ENCODE assay signal across 8 mouse cellular contexts in the genomic region with DNA sequence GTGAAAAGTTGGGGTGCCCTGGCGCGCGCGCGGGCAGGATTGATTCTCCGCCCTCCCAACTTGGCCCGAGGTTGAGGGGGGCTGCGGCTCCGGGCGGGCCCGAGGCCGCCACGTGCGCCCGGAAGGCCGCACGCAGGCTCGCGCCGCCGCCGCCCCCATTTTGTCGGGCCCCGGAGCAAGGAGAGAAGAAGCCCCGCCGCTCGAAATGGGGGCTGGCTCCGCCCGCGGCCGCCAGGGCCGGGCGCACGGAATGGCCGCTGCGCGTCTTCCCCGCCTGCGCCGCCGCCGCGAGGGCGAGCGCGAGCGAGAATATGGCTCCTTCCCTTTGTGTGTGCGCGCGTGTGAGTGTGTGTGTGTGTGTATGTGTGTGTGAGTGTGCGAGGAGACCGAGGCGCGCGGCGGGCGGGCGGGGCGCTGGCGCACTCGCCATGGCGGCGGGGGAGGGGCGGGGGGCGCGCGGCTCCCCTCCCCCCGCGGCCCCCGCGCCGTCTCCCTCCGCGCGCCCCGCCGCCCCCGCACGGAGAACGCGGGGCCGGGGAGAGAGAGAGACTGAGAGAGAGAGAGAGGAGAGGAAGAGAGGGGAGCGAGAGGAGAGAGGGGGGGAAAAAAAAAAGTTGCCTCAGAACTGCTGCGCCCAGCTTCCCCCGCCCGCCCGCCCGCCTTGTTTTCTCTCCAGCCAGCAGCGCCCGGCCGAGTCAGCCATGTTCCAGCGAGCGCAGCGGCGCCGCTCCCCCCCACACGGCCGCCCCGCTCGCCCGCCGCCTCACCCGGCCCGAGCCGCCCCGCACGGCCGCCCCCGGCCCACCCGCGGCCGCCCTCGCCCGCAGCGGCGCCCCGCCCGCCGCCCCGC. TPM values are rescaled to one million over a fixed set of nuclear protein-coding genes. Genes with fewer than 3 reads are reported as not detected.
DNase-seq lines count a peak whose midpoint lies in the region; ATAC-seq lines count a peak whose summit lies in the region.

No protein-coding gene starts in this region.

- peak overlapping the region; percentile 100 for H3K27ac ChIP-seq in hindbrain, embryonic 13.5 days

- H3K9ac ChIP-seq in hindbrain, embryonic 13.5 days: peak overlapping the region; percentile 97

- H3K36me3 ChIP-seq in hindbrain, embryonic 13.5 days: peaks cover 10% of the 10 kb centered on the region

- DNase-seq in Muller cell, postnatal 12 days (ENCODE audit: inconsistent ontology term): peak; percentile 90
- peak; percentile 90 to 91 for DNase-seq in cerebellum, postnatal 14 days
- DNase-seq in frontal cortex, postnatal 25 days (ENCODE audit: low spot score in 2 of 2): peak; percentile 74 to 76
- peak; percentile 71 to 81 for DNase-seq in layer of hippocampus, postnatal 25 days (ENCODE audit: extremely low spot score in 1 of 2, low spot score in 1 of 2)
- peak; percentile 86 for DNase-seq in lung, postnatal 14 days
- peak; percentile 83 for DNase-seq in ovary, postnatal 36 days (ENCODE audit: low spot score)
- DNase-seq in thymus, postnatal 10 days (ENCODE audit: low spot score in 2 of 2): peak; percentile 67 to 80

- no peaks in the 10 kb centered on the region for H3K9me3 ChIP-seq in hindbrain, embryonic 13.5 days

- WGBS in hindbrain, embryonic 13.5 days: under 1% methylated on average over 74 of the region's 120 CpGs

- peaks cover 23% of the 10 kb centered on the region for H3K4me1 ChIP-seq in hindbrain, embryonic 13.5 days (replicated peaks)

- peak overlapping the region; percentile 78 for H3K4me2 ChIP-seq in hindbrain, embryonic 13.5 days

- H3K27me3 ChIP-seq in hindbrain, embryonic 13.5 days: no peaks in the 10 kb centered on the region

- ATAC-seq in hindbrain, embryonic 13.5 days (ENCODE audit: low FRiP score): peak; percentile 54

- H3K4me3 ChIP-seq in hindbrain, embryonic 13.5 days: peak overlapping the region; percentile 74

RNA-seq across cellular contexts. Expression of a gene that starts 56.8 kb away (rescaled TPM):
- polyA plus RNA-seq in hindbrain, embryonic 13.5 days (2015; fragmentation: Nextera tagmentation; extraction: Ambion mirVana): 5.4 and 6.6 TPM in 2 replicates
- 10 to 100 TPM; 18.9 to 21.1 TPM for total RNA-seq in layer of hippocampus, postnatal 25 days (2021)

Comparison
In these comparisons a context has a peak if more than half of its experiments do, and no peak if none do; other contexts are left out.
1. Peak in every context shown above with its lines: DNase-seq, ATAC-seq, H3K4me3 ChIP-seq and H3K27ac ChIP-seq.